Mouse (Mus musculus): ENCODE results near the gene Lyrm7.

GRCm38 (mm10) chr11:54899657-54900056 lies 38.9 kb upstream of the Lyrm7 start:
- TF ChIP-seq CTCF (conservative IDR thresholded peaks at IDR 0.05; ENCODE audit: low read length) (no peak), POU5F1 (IDR thresholded peaks at IDR 0.05; ENCODE audit: borderline replicate concordance, low read length) (no peak)

Data from E14TG2a.4 (cell line).